Mouse (Mus musculus) heart, postnatal 36 days (tissue): ENCODE measurements around the gene Prrg4. TPM values are rescaled to one million over a fixed set of nuclear protein-coding genes. Genes with fewer than 3 reads are reported as not detected.
"Not testable (repeated sequence)": the region's sequence is repeated elsewhere in the genome, so short reads cannot be mapped to it uniquely, and the experiment has no call there.

Experiments
- DNase-seq, 2 experiments: peaks; one replicate each; pipeline ENCODE4 v3.0.0; 2021 to 2022
- intact Hi-C: fragments of 180-260 bp; cut with DNase I; formaldehyde crosslinking; loops from one replicate; pipeline ENCODE4 v1.15.1; 2025
- total RNA-seq, 2 experiments: library from RNA; stranded (reverse); gene quantifications; 2 replicates each; pipeline ENCODE4 v1.2.3; 2021

Gene Prrg4
- total RNA-seq = 1 to 10 TPM in 1 of 2 experiments, under 1 TPM in 1; 0.70 to 1.7 TPM

- DNase-seq = peak; percentile 61 to 66
- intact Hi-C loops = loop anchor here (2.0 to 5.0 kb wide), 2 partner anchors 33 to 383 kb away; partner anchors contain the start of gene Qser1
Observed at GRCm38 (mm10) chr2:104849276-104849990, at the start of gene Prrg4. Gene Prrg4, minus strand, starts transcription at chr2:104849876.

DNA sequence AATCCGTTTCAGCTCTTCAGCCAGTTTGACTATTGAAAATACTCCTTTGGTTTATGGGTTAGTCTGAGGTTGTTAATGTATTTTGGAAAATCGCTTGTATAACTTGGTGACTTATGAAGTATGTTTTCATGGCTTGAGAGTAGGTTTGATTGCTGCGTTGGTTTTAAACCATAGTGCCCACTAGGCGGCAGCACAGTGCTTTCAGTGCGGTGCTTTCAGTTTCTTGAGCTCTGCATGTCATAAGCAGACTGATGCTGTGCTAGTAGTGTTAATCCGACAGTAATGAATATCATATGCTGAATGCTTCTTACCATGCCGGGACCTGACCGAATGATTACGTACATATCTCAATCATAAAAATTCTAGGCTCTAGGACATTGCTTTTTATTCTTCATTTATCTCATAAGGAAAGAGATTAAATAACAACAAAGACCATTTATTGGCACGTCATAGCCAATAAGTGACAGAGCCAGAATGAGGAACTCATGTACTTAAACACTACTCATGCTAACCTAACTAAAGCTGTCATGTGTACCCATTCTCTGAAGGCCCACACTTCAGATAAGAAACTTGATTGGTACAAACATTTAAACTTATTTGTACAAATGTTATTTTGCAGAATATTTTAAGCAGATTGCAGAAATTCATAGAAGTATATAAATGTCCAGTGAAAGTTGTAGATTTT is 38.3 kb upstream of the Prrg4 start:
- intact Hi-C loops = loop anchor here (1.0 to 2.0 kb wide), 2 partner anchors 301 to 342 kb away; no protein-coding TSS in a partner anchor
- DNase-seq = peak; percentile 67 to 82

DNA sequence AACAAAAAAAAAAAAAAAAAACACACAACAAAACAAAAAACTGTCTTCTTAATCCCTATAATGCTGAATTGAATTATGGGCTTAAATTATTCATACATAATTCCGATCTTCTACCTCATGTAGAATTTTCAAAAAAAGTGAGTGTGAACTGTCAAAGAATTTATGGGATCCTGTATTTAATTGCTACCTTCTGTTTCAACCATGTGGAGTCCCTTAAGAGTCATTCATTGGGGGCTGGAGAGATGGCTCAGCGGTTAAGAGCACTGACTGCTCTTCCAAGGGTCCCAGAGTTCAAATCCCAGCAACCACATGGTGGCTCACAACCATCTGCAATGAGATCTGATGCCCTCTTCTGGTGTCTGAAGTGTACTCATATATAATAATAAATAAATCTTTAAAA is 37.7 kb upstream of the Prrg4 start:
- DNase-seq, intact Hi-C loops: not testable (repeated sequence)

- intact Hi-C loops = no loop called here
- DNase-seq = no peak
Observed at GRCm38 (mm10) chr2:104886109-104886508, 36.4 kb upstream of the Prrg4 start.

GRCm38 (mm10) chr2:104878794-104879193 is 29.1 kb upstream of the Prrg4 start:
- DNase-seq = no peak
- intact Hi-C loops = no loop called here

DNA sequence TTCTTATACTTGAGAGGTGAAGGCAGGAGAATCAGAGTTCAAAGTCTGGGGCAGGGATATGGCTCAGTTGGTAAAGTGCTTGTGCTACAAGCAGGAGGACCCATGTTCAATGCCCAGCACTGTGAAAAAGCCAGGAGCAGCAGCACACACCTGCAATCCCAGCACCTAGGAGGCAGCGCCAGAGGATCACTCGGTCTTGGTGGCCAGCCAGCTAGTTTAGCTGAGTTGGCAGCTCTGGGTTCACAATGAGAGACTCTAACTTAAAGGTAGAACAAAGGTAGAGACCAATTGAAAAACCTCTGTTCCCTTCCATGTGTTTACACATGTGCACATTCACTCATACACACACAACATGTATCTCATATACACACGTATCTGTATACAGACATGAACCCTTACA is 19.4 kb upstream of the Prrg4 start:
- intact Hi-C loops = no loop called here
- no peak for DNase-seq

DNA sequence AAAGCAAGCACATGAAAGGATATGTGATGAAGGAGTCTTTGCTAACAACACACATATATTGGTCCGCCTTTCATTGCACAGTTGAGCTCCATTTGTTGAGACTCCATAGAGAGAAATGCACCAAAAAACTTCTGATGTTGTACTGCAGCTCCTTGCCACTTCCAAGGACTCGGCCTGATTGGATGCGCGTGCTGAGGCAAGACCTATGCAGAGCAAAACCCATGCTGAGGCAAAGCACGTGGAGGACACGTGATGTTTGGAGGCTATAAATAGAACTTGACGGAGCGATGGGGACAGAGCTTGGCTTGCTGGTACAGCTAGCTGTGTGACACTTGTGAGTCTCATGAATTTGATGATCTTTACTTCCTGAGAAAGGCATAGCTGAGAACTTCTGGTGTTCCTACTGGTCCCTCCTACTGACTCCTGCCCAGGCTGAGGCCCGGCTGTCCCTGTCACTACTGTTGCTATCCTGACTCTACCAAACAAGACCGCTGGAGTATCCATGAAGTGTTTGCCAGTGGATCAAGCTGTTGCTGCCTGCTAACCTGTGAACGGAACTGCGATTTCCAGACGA is 17.7 kb upstream of the Prrg4 start, which contains the start of gene Ccdc73:
TSS of gene Ccdc73 (plus strand) at position 524 of the 574 bp plus-strand sequence.
- DNase-seq = no peak
- intact Hi-C loops = no loop called here

DNA sequence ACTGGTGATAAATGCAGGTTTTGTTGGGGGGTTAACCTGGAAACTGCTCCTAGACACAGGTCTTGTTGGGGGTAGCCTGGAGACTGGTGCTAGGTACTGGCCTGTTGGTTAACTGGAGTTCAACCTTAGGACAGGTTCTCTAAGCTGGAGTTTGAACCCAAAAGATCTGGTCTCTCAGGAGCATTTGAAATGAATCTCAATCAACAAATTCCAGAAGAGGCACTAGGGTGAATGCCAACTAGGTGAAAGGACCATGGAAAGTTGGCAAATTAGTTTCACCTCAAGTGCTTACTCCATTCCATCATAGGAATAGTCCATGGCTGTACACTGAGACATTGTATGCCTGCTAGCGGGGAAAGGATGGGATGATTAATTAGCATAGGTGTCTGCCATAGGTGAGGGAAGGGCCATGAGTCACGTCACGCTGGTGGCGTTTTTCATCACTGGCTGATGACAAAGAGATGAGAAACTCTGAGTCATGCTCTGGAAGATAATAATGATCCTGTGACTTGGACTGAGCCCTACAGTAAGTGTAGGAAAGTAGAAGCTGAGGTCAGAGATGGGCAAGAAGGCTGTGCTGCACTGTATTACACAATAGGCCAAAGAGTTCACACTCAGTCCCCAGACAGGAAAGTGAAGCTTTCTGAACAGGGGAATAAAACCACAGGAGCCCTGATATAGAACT is 14.6 kb upstream of the Prrg4 start:
- peak in 1 of 2 experiments; percentile 9 for DNase-seq
- intact Hi-C loops = no loop called here

DNA sequence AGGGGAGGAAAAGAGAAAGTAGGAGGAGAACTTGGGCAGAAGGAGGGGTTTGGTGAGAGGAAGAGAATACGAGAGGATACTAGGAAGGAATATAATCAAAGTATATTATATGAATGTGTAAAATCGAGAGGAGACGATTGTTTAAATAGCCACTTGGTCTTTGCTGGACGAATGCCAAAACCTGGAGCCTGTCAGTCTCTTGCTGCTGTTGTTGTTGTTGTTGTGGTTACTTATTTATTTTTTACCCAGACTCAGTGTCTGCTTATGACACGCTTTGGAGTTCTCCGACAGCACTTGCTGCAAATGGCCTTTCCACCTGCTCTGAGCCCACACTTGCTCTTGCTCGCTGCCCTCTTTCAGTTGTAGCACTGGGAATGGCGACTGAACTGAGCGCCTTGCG is 10.8 kb upstream of the Prrg4 start:
- DNase-seq = no peak
- intact Hi-C loops = no loop called here

DNA sequence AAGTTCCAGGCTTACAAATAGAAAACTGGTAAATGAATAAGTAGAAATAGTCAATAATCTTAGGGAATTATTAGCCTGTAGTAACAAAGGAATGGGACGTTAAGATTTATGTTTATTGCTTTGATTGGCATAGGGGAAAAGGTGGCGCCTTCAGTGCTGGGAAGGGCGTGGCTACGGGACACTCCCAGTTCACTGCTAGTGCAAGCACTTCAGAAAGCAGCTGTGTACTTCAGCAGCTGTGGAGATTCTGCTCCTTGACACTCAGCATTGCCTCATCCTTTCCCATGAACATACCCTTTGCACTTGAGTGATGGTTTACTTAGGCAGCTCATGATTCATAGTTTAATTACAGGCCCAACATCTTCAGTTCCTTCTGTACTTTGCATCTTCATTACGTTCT is 9.4 kb upstream of the Prrg4 start:
- DNase-seq = no peak
- intact Hi-C loops = no loop called here

GRCm38 (mm10) chr2:104858083-104858482 is 8.4 kb upstream of the Prrg4 start:
- DNase-seq, intact Hi-C loops: not testable (repeated sequence)

GRCm38 (mm10) chr2:104856218-104856617 is 6.5 kb upstream of the Prrg4 start:
- intact Hi-C loops = no loop called here
- no peak for DNase-seq

GRCm38 (mm10) chr2:104855732-104856131 is 6.1 kb upstream of the Prrg4 start:
- intact Hi-C loops = no loop called here
- no peak for DNase-seq

- intact Hi-C loops = no loop called here
- no peak for DNase-seq
Observed at GRCm38 (mm10) chr2:104854836-104855235, 5.2 kb upstream of the Prrg4 start.

DNA sequence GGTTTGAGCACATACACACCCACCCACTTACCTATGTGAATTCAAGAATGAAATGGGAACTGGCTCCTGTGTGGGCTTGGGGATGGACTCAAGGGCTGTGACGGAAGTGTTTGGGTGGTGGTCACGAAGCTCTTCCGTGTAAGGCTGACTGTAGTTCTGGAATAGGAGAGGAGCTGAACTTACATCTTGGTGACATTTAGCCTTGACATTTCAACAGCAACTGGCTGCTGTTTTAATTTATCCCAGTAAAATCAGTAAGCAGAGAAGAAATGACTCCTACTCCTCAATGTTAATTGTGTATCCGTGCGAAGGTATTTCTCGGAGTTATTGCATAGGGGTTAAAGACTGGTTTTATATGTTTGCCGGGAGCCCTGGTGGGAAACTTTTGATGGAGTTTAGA is 2.9 kb upstream of the Prrg4 start:
- intact Hi-C loops = no loop called here
- DNase-seq = no peak

- intact Hi-C loops = no loop called here
- no peak for DNase-seq
Observed at GRCm38 (mm10) chr2:104851686-104852085, 2.0 kb upstream of the Prrg4 start.

DNA sequence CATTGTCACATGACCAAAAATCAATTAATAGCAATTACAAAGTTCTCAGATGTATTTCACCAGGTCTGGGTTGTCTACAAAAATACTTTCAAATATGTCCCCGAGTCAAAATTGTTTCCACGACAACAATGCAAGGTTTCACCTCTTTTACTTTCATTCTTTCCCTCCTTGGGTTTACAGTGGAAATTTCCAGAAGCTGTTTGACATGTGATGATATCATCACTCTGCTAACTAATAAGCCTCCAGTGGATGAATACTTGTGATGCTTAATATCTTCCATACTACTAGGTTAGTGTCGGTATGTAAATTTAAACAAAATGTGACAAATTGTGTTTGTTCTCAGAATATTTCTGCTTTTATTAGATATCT is 299 bp upstream of the Prrg4 start:
- no peak for DNase-seq
- intact Hi-C loops = loop anchor here (2.0 to 5.0 kb wide), 2 partner anchors 33 to 382 kb away; partner anchors contain the start of gene Qser1

DNA sequence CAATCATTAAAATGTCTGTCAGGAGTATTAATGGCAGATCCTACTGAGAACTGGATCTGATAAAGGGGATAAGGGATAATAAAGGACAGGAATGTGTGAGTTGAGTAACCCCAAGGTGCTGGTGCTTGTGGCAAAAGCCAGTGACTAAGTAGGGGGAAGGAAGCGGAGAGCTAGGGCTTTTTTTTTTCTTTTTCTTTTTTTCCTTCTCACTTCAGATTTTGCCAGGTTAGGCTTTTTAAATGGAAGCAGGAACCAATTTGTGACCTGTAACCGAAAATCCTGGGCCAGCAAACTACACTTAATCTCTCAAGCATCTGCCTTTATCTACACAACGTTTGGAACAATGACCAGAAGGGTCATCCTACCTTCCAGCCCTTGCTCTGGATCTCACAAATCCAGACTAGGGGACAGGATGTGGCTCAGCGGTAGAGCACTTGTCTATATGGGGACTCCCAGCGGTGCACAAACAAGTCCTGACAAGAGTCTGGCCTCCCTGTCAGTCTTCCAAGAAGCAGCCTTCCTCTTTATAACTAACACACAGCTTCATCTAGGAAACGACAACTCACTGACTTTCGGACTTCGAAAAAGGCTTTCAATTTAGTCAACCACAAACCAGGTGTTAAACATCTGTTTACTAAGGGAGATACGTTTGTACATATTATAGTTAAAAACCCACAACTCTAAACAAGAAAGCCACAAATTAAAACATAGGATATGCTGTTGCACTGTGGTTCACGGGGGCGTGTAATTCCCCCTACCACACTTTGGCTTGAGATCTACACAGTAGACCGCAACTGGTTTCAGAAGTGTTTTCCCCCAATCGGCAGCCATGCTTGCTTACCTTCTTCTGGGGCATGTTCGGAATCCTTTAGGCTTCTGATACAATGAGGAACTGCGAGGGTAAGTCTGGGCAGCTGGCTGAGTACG is 1.2 kb downstream of the Prrg4 start:
- peak in 1 of 2 experiments; percentile 8 for DNase-seq
- intact Hi-C loops = loop anchor here (2.0 to 5.0 kb wide), 2 partner anchors 32 to 384 kb away; partner anchors contain the start of gene Qser1

GRCm38 (mm10) chr2:104847645-104848044 is 2.0 kb downstream of the Prrg4 start:
- intact Hi-C loops = loop anchor here (2.0 to 5.0 kb wide), 2 partner anchors 31 to 385 kb away; partner anchors contain the start of gene Qser1

More at GRCm38 (mm10) chr2:104847645-104848044, 2.0 kb downstream of the Prrg4 start:
- no peak for DNase-seq
